Mouse (Mus musculus): ENCODE data around the gene 1500015O10Rik. TPM values are rescaled to one million over a fixed set of nuclear protein-coding genes. Genes with fewer than 3 reads are reported as not detected.
A peak's percentile ranks its signal among the peaks of the same experiment; 100 is the strongest.

1500015O10Rik gene
- polyA plus RNA-seq, 1 experiment from 2014 or later = 1.5 TPM

- 88% methylated on average over 1 of the region's 1 CpGs for WGBS
- Histone ChIP-seq H3K4me2 (no peak overlapping the region), H3K27ac (no peak overlapping the region)
These were observed 2.3 kb downstream of the 1500015O10Rik start for GRCm38 (mm10) chr1:43732657-43733056.

GRCm38 (mm10) chr1:43737812-43738518 lies 7.6 kb downstream of the 1500015O10Rik start:
- Histone ChIP-seq H3K27ac (no peak overlapping the region), H3K4me3 (replicated peaks) (no peak overlapping the region), H3K4me1 (replicated peaks) (peaks cover 8% of the 10 kb centered on the region; the same call in 1 of the 2 replicates), H3K4me2 (no peak overlapping the region), H3K36me3 (no peaks in the 10 kb centered on the region), H3K9me3 (peaks cover 3% of the 10 kb centered on the region; the same call in 1 of the 2 replicates), H3K9ac (replicated peaks) (no peak overlapping the region), H3K27me3 (no peaks in the 10 kb centered on the region)
- 53% methylated on average over 7 of the region's 7 CpGs for WGBS
- ATAC-seq (ENCODE audit: insufficient number of reproducible peaks, insufficient read depth, low FRiP score, low TSS enrichment, low read depth) = peak; percentile 59; the same call in 1 of the 2 replicates

More at GRCm38 (mm10) chr1:43732657-43733056, 2.3 kb downstream of the 1500015O10Rik start:
- Histone ChIP-seq H3K9me3 (peaks cover 3% of the 10 kb centered on the region; the same call in 1 of the 2 replicates), H3K9ac (replicated peaks) (no peak overlapping the region), H3K4me3 (replicated peaks) (no peak overlapping the region), H3K4me1 (replicated peaks) (peaks cover 12% of the 10 kb centered on the region; the same call in 1 of the 2 replicates), H3K27me3 (no peaks in the 10 kb centered on the region), H3K36me3 (no peaks in the 10 kb centered on the region)
- ATAC-seq (ENCODE audit: insufficient number of reproducible peaks, insufficient read depth, low FRiP score, low TSS enrichment, low read depth) = no peak

GRCm38 (mm10) chr1:43738519-43738894 lies 8.1 kb downstream of the 1500015O10Rik start:
- Histone ChIP-seq H3K4me1 (replicated peaks) (peaks cover 8% of the 10 kb centered on the region; the same call in 1 of the 2 replicates), H3K4me2 (no peak overlapping the region), H3K27me3 (no peaks in the 10 kb centered on the region), H3K9ac (replicated peaks) (no peak overlapping the region), H3K4me3 (replicated peaks) (no peak overlapping the region), H3K27ac (no peak overlapping the region), H3K9me3 (peaks cover 3% of the 10 kb centered on the region; the same call in 1 of the 2 replicates), H3K36me3 (no peaks in the 10 kb centered on the region)
- ATAC-seq (ENCODE audit: insufficient number of reproducible peaks, insufficient read depth, low FRiP score, low TSS enrichment, low read depth) = no peak
- 87% methylated on average over 10 of the region's 10 CpGs for WGBS

GRCm38 (mm10) chr1:43754448-43755312 lies 24.3 kb downstream of the 1500015O10Rik start:
- no peak for ATAC-seq (ENCODE audit: insufficient number of reproducible peaks, insufficient read depth, low FRiP score, low TSS enrichment, low read depth)
- no peak overlapping the region for H3K9ac ChIP-seq (replicated peaks)
- no peak overlapping the region for H3K27ac ChIP-seq
- H3K4me3 ChIP-seq (replicated peaks) = no peak overlapping the region
- no peaks in the 10 kb centered on the region for H3K9me3 ChIP-seq
- H3K4me2 ChIP-seq = no peak overlapping the region
- peaks cover 52% of the 10 kb centered on the region for H3K36me3 ChIP-seq
- WGBS = 90% methylated on average over 8 of the region's 8 CpGs
- H3K27me3 ChIP-seq = no peaks in the 10 kb centered on the region
- no peaks in the 10 kb centered on the region for H3K4me1 ChIP-seq (replicated peaks)

GRCm38 (mm10) chr1:43760085-43760484 lies 29.7 kb downstream of the 1500015O10Rik start:
- Histone ChIP-seq H3K9me3 (no peaks in the 10 kb centered on the region), H3K9ac (replicated peaks) (no peak overlapping the region), H3K4me2 (no peak overlapping the region), H3K4me1 (replicated peaks) (peaks cover 16% of the 10 kb centered on the region), H3K4me3 (replicated peaks) (no peak overlapping the region), H3K27me3 (no peaks in the 10 kb centered on the region), H3K27ac (no peak overlapping the region), H3K36me3 (peaks cover 51% of the 10 kb centered on the region)
- no peak for ATAC-seq (ENCODE audit: insufficient number of reproducible peaks, insufficient read depth, low FRiP score, low TSS enrichment, low read depth)

DNA sequence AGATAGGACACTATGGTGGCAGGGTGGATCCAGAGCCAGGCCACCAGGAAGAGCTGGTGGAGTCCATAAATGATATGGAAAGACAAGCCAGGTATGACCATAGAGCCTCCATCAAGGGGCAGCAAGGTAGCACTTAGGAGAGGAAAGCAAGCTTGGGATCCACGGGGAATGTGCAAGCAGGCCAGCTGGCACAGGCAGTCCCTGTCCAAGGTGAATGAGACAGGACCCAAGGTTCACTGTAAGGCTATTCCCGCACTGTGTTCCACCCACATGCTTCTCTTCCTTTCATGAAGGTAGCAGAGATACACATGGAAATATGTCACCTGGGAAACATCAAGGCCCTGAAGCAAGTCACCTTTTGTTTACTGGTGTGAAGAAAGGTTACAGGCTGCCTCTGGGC lies 34.1 kb downstream of the 1500015O10Rik start:
- H3K9me3 ChIP-seq = no peaks in the 10 kb centered on the region
- no peak overlapping the region for H3K9ac ChIP-seq (replicated peaks)
- H3K27me3 ChIP-seq = no peaks in the 10 kb centered on the region
- no peak overlapping the region for H3K27ac ChIP-seq
- WGBS = 92% methylated on average over 2 of the region's 2 CpGs
- H3K4me1 ChIP-seq (replicated peaks) = peaks cover 16% of the 10 kb centered on the region
- no peak overlapping the region for H3K4me3 ChIP-seq (replicated peaks)
- no peak overlapping the region for H3K4me2 ChIP-seq
- peaks cover 56% of the 10 kb centered on the region for H3K36me3 ChIP-seq
- no peak for ATAC-seq (ENCODE audit: insufficient number of reproducible peaks, insufficient read depth, low FRiP score, low TSS enrichment, low read depth)

GRCm38 (mm10) chr1:43766328-43766727 lies 35.9 kb downstream of the 1500015O10Rik start:
- WGBS = 78% methylated on average over 2 of the region's 2 CpGs
- Histone ChIP-seq H3K4me2 (no peak overlapping the region), H3K27ac (no peak overlapping the region), H3K27me3 (no peaks in the 10 kb centered on the region), H3K4me3 (replicated peaks) (no peak overlapping the region), H3K36me3 (peaks cover 68% of the 10 kb centered on the region), H3K4me1 (replicated peaks) (peaks cover 16% of the 10 kb centered on the region), H3K9me3 (no peaks in the 10 kb centered on the region), H3K9ac (replicated peaks) (no peak overlapping the region)
- ATAC-seq (ENCODE audit: insufficient number of reproducible peaks, insufficient read depth, low FRiP score, low TSS enrichment, low read depth) = no peak

GRCm38 (mm10) chr1:43768385-43768990 lies 38.1 kb downstream of the 1500015O10Rik start:
- ATAC-seq (ENCODE audit: insufficient number of reproducible peaks, insufficient read depth, low FRiP score, low TSS enrichment, low read depth) = no peak
- WGBS = 79% methylated on average over 4 of the region's 4 CpGs

DNA sequence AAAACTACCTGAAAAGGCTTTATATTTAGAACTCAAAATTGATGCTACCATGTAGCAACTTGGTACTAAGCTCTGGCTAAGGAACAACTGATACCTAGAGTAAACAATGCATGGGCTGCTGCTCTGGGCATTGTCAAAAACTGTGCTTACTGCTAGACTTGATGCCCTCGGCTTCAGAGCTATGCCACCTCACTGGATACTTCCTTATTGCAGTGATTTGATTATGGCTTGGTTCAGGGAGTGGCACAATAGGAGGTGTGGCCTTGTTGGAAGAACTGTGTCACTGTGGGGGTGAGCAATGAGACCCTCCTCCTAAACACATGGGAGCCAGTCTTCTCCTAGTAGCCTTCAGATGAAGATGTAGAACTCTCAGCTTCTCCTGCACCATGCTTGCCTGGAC lies 38.9 kb downstream of the 1500015O10Rik start:
- Histone ChIP-seq H3K9ac (replicated peaks) (no peak overlapping the region), H3K4me1 (replicated peaks) (no peaks in the 10 kb centered on the region), H3K27me3 (no peaks in the 10 kb centered on the region), H3K27ac (no peak overlapping the region), H3K36me3 (peaks cover 77% of the 10 kb centered on the region), H3K4me2 (no peak overlapping the region), H3K9me3 (no peaks in the 10 kb centered on the region), H3K4me3 (replicated peaks) (no peak overlapping the region)
- WGBS = 78% methylated on average over 1 of the region's 1 CpGs
- no peak for ATAC-seq (ENCODE audit: insufficient number of reproducible peaks, insufficient read depth, low FRiP score, low TSS enrichment, low read depth)

More at GRCm38 (mm10) chr1:43768385-43768990, 38.1 kb downstream of the 1500015O10Rik start:
- Histone ChIP-seq H3K4me2 (no peak overlapping the region), H3K4me3 (replicated peaks) (no peak overlapping the region), H3K4me1 (replicated peaks) (no peaks in the 10 kb centered on the region), H3K27me3 (no peaks in the 10 kb centered on the region), H3K9me3 (no peaks in the 10 kb centered on the region), H3K27ac (no peak overlapping the region), H3K36me3 (peaks cover 77% of the 10 kb centered on the region), H3K9ac (replicated peaks) (no peak overlapping the region)

DNA sequence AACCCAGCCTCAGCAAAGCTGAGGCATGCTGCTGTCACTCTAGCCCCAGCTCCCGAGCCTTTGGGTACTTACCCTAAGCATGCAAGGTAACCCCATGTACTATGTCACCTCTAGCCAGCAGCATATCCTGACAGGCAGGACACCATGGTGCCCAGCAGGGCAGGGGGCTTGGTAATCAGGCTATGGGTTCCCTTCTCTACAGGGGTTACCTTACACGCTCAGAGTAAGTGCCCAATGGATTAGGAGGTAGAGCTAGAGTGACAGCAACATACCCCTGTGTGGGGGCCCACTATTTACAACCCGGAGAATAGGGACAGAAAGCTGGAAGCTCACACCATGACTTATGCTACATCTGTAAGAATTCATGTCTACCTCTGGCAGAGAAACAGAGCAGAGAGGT lies 39.6 kb downstream of the 1500015O10Rik start:
- ATAC-seq (ENCODE audit: insufficient number of reproducible peaks, insufficient read depth, low FRiP score, low TSS enrichment, low read depth) = no peak
- Histone ChIP-seq H3K4me3 (replicated peaks) (no peak overlapping the region), H3K9me3 (no peaks in the 10 kb centered on the region), H3K27ac (no peak overlapping the region), H3K4me2 (no peak overlapping the region), H3K9ac (replicated peaks) (no peak overlapping the region), H3K4me1 (replicated peaks) (no peaks in the 10 kb centered on the region), H3K27me3 (no peaks in the 10 kb centered on the region), H3K36me3 (peaks cover 74% of the 10 kb centered on the region)
- 91% methylated on average over 3 of the region's 3 CpGs for WGBS

- H3K27me3 ChIP-seq = no peaks in the 10 kb centered on the region
- H3K4me3 ChIP-seq (replicated peaks) = no peak overlapping the region
- peaks cover 65% of the 10 kb centered on the region for H3K36me3 ChIP-seq
- H3K9ac ChIP-seq (replicated peaks) = no peak overlapping the region
- 95% methylated on average over 3 of the region's 3 CpGs for WGBS
- no peak for ATAC-seq (ENCODE audit: insufficient number of reproducible peaks, insufficient read depth, low FRiP score, low TSS enrichment, low read depth)
- no peaks in the 10 kb centered on the region for H3K4me1 ChIP-seq (replicated peaks)
- H3K27ac ChIP-seq = no peak overlapping the region
- no peak overlapping the region for H3K4me2 ChIP-seq
- H3K9me3 ChIP-seq = no peaks in the 10 kb centered on the region
These were observed 42.3 kb downstream of the 1500015O10Rik start for GRCm38 (mm10) chr1:43772694-43773093.
